Mouse (Mus musculus) telencephalon, adult 2 months (tissue): ENCODE results near the gene Schip1.

Experiments used
- DNase-seq: peaks from one replicate; pipeline ENCODE4 v3.0.0-alpha.2; 2011; ENCODE audit warnings: low read depth, low spot score

The Schip1 gene

GRCm38 (mm10) chr3:68610598-68611261 lies 546.1 kb downstream of the Schip1 start:
- no peak for DNase-seq

GRCm38 (mm10) chr3:68615042-68615810 lies 550.6 kb downstream of the Schip1 start:
- no peak for DNase-seq

GRCm38 (mm10) chr3:68616363-68616762 lies 551.8 kb downstream of the Schip1 start:
- DNase-seq: no peak

DNA sequence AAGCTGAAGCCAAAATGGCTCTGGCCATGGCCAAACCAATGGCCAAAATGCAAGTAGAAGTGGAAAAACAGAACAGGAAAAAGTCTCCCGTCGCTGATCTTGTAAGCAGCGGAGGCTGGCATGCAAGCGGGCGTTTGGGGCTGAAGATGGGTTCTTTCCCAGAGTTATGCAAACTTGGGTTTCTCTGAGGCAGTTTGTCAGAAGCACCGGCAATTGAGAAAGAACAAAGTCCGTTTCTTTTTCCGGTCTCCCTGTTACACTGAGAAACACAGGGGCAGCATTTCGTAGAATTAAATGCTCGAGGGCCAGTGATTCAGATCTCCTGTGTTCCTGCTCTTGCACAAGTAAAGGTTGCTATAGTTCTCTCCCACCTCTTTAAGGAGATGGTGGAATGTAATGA lies 553.1 kb downstream of the Schip1 start:
- no peak for DNase-seq

GRCm38 (mm10) chr3:68619097-68619496 lies 554.5 kb downstream of the Schip1 start:
- no peak for DNase-seq

DNA sequence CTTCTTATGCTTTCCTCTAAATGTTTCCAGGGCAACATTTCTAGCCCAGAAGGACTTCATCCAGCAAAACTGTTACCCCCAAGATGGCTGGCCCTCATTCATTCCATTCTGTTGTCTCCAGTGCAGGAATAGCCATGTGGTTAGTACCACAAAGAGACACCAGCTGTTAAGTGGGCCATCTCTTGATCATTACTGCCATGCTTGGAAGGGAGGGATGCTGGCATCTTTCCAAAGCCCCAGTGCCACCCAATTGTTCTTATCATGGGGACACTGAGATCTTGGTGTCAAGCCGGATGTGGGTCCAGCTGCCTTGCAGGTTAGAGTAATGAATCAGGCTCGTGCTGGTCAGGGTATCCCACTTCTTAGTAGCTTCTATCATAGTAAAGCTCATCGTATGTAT lies 557.4 kb downstream of the Schip1 start:
- DNase-seq: no peak

GRCm38 (mm10) chr3:68623036-68623435 lies 558.4 kb downstream of the Schip1 start:
- no peak for DNase-seq

- no peak for DNase-seq
These were observed 559.9 kb downstream of the Schip1 start for GRCm38 (mm10) chr3:68624471-68624870.

- no peak for DNase-seq
These were observed 565.7 kb downstream of the Schip1 start for GRCm38 (mm10) chr3:68630261-68630660.

- no peak for DNase-seq
These were observed 566.2 kb downstream of the Schip1 start for GRCm38 (mm10) chr3:68630821-68631220.

- DNase-seq: no peak
These were observed 568.1 kb downstream of the Schip1 start for GRCm38 (mm10) chr3:68632714-68633113.

- no peak for DNase-seq
These were observed 569.0 kb downstream of the Schip1 start for GRCm38 (mm10) chr3:68633577-68633976.

- DNase-seq: no peak
These were observed 573.4 kb downstream of the Schip1 start for GRCm38 (mm10) chr3:68637960-68638359.

- DNase-seq: no peak
These were observed 574.1 kb downstream of the Schip1 start for GRCm38 (mm10) chr3:68638703-68639102.

DNA sequence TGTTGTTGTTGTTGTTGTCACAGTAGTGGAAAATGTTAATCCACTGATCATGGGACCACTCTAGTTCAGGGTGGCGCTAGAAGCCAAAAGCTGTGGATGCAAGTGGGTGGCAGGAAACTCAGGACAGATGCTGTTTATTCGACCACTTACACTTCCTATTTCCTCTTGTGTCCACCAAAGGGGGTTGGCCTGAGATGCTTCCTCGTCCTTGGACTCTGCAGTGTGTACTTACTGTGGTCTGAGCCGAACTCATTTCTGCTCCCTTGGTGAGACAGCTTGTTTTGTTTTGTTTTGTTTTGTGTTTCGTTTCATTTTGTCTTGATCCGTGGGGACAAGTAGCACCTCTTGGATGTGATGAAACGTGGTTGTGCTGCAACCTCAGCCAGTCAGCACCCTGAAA lies 578.3 kb downstream of the Schip1 start:
- no peak for DNase-seq

- no peak for DNase-seq
These were observed 582.0 kb downstream of the Schip1 start for GRCm38 (mm10) chr3:68646387-68647130.

DNA sequence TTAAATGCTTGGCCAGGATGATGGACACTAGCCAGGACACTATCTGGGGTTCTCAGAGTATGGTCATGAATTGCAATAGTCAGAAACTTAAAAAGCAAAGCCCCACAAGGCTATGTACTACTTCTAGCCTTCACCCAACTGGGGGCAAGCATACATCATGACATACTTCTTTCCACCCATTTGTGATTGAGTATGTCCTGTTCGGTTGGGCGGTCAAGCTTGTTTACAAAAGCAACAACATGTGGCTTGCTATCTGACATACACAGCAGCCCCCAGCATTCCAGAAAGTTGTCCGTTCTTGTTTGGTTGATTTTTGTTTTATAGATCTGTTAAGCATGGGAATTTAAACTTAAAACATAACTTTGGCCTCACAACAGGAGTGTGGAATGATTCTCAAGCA lies 582.7 kb downstream of the Schip1 start:
- DNase-seq: no peak

DNA sequence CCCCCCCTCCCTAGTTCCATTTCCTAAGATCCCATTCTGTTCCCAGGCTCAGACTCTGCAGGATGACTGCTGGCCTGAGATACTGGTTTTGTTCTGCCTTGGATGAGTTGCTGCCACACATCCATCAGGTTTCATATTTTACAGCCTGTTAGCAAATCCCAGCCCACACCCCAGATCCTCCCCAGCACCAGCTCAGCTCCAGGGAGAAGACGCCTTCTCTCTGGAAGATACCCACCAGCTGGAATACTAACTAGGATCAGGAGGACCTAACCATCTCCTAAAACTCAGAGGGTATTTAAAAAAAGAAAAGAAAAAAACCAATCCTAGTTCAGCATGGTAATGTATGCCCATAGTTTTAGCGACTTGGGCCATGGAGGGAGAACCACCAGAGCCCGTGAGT lies 585.6 kb downstream of the Schip1 start:
- DNase-seq: no peak

DNA sequence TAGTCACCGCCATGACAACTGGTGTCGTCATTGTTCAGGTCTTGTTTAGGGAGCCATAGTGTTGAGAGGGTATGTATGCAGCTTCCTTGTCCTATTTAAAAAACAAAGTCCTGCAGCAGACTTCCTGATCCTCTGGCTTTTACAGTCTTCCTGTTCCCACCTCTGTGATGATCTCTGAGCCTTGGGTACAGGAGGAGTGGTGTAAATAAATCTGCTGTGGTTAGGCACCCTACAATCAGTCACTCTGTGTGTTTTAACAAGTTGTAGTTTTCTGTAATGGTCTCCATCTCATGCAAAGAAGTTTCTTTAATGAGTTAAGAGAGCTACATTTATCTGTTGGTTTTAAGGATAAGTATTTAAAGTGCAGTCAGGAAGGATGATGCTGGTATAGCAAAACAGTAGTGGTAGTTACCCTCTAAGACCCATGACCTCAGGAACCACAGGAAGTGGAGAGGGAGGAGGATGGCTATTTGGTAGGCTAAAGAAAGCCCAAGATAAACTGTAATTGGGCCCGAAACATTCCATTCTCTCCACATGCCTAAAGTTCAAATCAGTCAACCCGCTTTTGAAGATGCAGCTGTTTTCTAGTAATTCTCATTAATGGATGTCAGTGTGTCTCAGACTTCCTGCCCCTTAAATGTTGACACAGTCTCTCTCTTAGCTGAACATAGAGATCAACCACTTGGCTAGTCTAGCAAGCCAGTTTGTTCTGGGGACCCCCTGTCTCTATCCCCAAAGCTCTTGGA lies 592.2 kb downstream of the Schip1 start:
- DNase-seq: no peak

DNA sequence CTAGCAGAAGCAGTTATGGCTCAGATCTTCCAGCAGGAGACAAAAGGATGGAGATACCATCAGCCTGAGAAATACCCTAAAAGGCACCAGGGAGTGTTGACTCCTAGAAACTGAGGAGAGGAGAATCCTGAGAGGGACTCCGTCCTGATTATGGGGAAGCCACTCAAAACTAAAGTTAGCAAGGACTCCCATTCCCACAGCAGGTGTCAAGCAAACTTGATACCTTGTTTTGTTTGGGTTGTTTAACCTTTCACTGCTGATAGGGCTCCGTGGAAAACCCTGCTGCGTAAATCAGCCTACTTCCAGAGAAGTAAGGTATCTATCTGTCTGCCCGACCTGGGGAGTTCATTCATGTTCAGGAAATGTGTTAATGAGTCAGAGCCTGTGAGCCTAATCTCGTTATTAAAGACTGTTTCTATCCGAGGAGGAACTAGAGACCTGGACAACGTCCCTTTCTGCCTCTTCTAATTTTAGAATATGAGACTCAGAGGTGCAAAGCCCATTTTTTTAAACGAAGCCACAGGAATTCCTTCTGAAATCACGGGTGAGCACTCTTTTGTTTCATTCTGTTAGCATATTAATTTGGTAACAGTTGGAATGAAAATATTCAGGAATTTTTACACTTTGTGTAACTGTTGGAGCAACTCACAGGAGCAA lies 593.1 kb downstream of the Schip1 start:
- DNase-seq: no peak

- no peak for DNase-seq
These were observed 595.4 kb downstream of the Schip1 start for GRCm38 (mm10) chr3:68659996-68660395.
